Mouse (Mus musculus): ENCODE measurements around the gene Marc2.

Marc2 gene

GRCm38 (mm10) chr1:184857216-184857615, 11.0 kb upstream of the Marc2 start:
- no peak for DNase-seq (ENCODE audit: low read depth, low spot score)

GRCm38 (mm10) chr1:184853922-184854321, 7.7 kb upstream of the Marc2 start:
- DNase-seq (ENCODE audit: low read depth, low spot score): no peak

GRCm38 (mm10) chr1:184853339-184853738, 7.1 kb upstream of the Marc2 start:
- DNase-seq (ENCODE audit: low read depth, low spot score): no peak

- DNase-seq (ENCODE audit: low read depth, low spot score): peak; percentile 50
These were observed 5.7 kb upstream of the Marc2 start for GRCm38 (mm10) chr1:184851741-184852618.

GRCm38 (mm10) chr1:184851166-184851565, 4.9 kb upstream of the Marc2 start:
- no peak for DNase-seq (ENCODE audit: low read depth, low spot score)

GRCm38 (mm10) chr1:184846973-184847372, 722 bp upstream of the Marc2 start:
- no peak for DNase-seq (ENCODE audit: low read depth, low spot score)

- DNase-seq (ENCODE audit: low read depth, low spot score): peak; percentile 65
These were observed 860 bp downstream of the Marc2 start for GRCm38 (mm10) chr1:184845111-184846071.

- no peak for DNase-seq (ENCODE audit: low read depth, low spot score)
These were observed 1.8 kb downstream of the Marc2 start for GRCm38 (mm10) chr1:184844326-184845066.

GRCm38 (mm10) chr1:184837649-184838048, 8.6 kb downstream of the Marc2 start:
- no peak for DNase-seq (ENCODE audit: low read depth, low spot score)

GRCm38 (mm10) chr1:184836350-184836749, 9.9 kb downstream of the Marc2 start:
- no peak for DNase-seq (ENCODE audit: low read depth, low spot score)

- DNase-seq (ENCODE audit: low read depth, low spot score): no peak
These were observed 12.8 kb downstream of the Marc2 start for GRCm38 (mm10) chr1:184833499-184833898.

GRCm38 (mm10) chr1:184832211-184832610, 14.0 kb downstream of the Marc2 start:
- DNase-seq (ENCODE audit: low read depth, low spot score): no peak

- no peak for DNase-seq (ENCODE audit: low read depth, low spot score)
These were observed 16.4 kb downstream of the Marc2 start for GRCm38 (mm10) chr1:184829897-184830296.

- no peak for DNase-seq (ENCODE audit: low read depth, low spot score)
These were observed 19.0 kb downstream of the Marc2 start for GRCm38 (mm10) chr1:184827175-184827701.

GRCm38 (mm10) chr1:184825093-184825492, 21.2 kb downstream of the Marc2 start:
- no peak for DNase-seq (ENCODE audit: low read depth, low spot score)

- DNase-seq (ENCODE audit: low read depth, low spot score): no peak
These were observed 21.8 kb downstream of the Marc2 start for GRCm38 (mm10) chr1:184824439-184824851.

GRCm38 (mm10) chr1:184822678-184823077, 23.6 kb downstream of the Marc2 start:
- no peak for DNase-seq (ENCODE audit: low read depth, low spot score)

GRCm38 (mm10) chr1:184817768-184818167, 28.5 kb downstream of the Marc2 start:
- no peak for DNase-seq (ENCODE audit: low read depth, low spot score)

GRCm38 (mm10) chr1:184811716-184812250, 34.5 kb downstream of the Marc2 start:
- no peak for DNase-seq (ENCODE audit: low read depth, low spot score)

GRCm38 (mm10) chr1:184810780-184811575, 35.3 kb downstream of the Marc2 start, which contains the start of gene Marc1:
Gene Marc1, minus strand, starts transcription at chr1:184811313.
- no peak for DNase-seq (ENCODE audit: low read depth, low spot score)
